Mouse (Mus musculus): ENCODE measurements around the gene Gbe1. TPM values are rescaled to one million over a fixed set of nuclear protein-coding genes. Genes with fewer than 3 reads are reported as not detected.

Gene Gbe1
- polyA plus RNA-seq, 1 experiment from 2014 or later, result 26.0 TPM

GRCm38 (mm10) chr16:70329471-70329870 lies 15.7 kb downstream of the Gbe1 start:
- Histone ChIP-seq H3K27ac (no peak overlapping the region), H3K36me3 (no peaks in the 10 kb centered on the region), H3K4me1 (0 out of 2 replicates have a peak, but pooled peaks cover 4% of the 10 kb centered on the region), H3K4me3 (no peak overlapping the region), H3K9ac (no peak overlapping the region), H3K9me3 (no peaks in the 10 kb centered on the region), H3K4me2 (no peak overlapping the region), H3K27me3 (no peaks in the 10 kb centered on the region)
- ATAC-seq (ENCODE audit: borderline replicate concordance, extremely low read depth, low FRiP score, low TSS enrichment), result no peak
- 50% methylated on average over 6 of the region's 6 CpGs for WGBS

- no peaks in the 10 kb centered on the region for H3K27me3 ChIP-seq
- H3K4me3 ChIP-seq, result no peak overlapping the region
- no peak for ATAC-seq (ENCODE audit: borderline replicate concordance, extremely low read depth, low FRiP score, low TSS enrichment)
- 0 out of 2 replicates have a peak, but pooled peaks cover 4% of the 10 kb centered on the region for H3K4me1 ChIP-seq
- H3K9ac ChIP-seq, result no peak overlapping the region
- H3K27ac ChIP-seq, result no peak overlapping the region
- WGBS, result 66% methylated on average over 2 of the region's 2 CpGs
- H3K9me3 ChIP-seq, result no peaks in the 10 kb centered on the region
- H3K36me3 ChIP-seq, result no peaks in the 10 kb centered on the region
- no peak overlapping the region for H3K4me2 ChIP-seq
These were observed 16.3 kb downstream of the Gbe1 start for GRCm38 (mm10) chr16:70330007-70330406.

- H3K4me3 ChIP-seq, result no peak overlapping the region
- H3K36me3 ChIP-seq, result no peaks in the 10 kb centered on the region
- no peak for ATAC-seq (ENCODE audit: borderline replicate concordance, extremely low read depth, low FRiP score, low TSS enrichment)
- no peak overlapping the region for H3K27ac ChIP-seq
- H3K9me3 ChIP-seq, result no peaks in the 10 kb centered on the region
- 91% methylated on average over 10 of the region's 10 CpGs for WGBS
- no peak overlapping the region for H3K9ac ChIP-seq
- H3K27me3 ChIP-seq, result no peaks in the 10 kb centered on the region
- 0 out of 2 replicates have a peak, but pooled peaks cover 4% of the 10 kb centered on the region for H3K4me1 ChIP-seq
- no peak overlapping the region for H3K4me2 ChIP-seq
These were observed 17.0 kb downstream of the Gbe1 start for GRCm38 (mm10) chr16:70330626-70331275.

GRCm38 (mm10) chr16:70334812-70335211 lies 21.1 kb downstream of the Gbe1 start:
- no peak for ATAC-seq (ENCODE audit: borderline replicate concordance, extremely low read depth, low FRiP score, low TSS enrichment)
- Histone ChIP-seq H3K4me3 (no peak overlapping the region), H3K4me2 (no peak overlapping the region), H3K9ac (no peak overlapping the region), H3K36me3 (no peaks in the 10 kb centered on the region), H3K9me3 (no peaks in the 10 kb centered on the region), H3K27me3 (no peaks in the 10 kb centered on the region), H3K27ac (no peak overlapping the region), H3K4me1 (no peaks in the 10 kb centered on the region)
- 91% methylated on average over 5 of the region's 5 CpGs for WGBS

GRCm38 (mm10) chr16:70335472-70335871 lies 21.7 kb downstream of the Gbe1 start:
- ATAC-seq (ENCODE audit: borderline replicate concordance, extremely low read depth, low FRiP score, low TSS enrichment), result no peak
- no peak overlapping the region for H3K9ac ChIP-seq
- H3K27ac ChIP-seq, result no peak overlapping the region
- H3K4me1 ChIP-seq, result no peaks in the 10 kb centered on the region
- no peak overlapping the region for H3K4me2 ChIP-seq
- H3K4me3 ChIP-seq, result no peak overlapping the region
- H3K9me3 ChIP-seq, result no peaks in the 10 kb centered on the region
- no peaks in the 10 kb centered on the region for H3K27me3 ChIP-seq
- H3K36me3 ChIP-seq, result no peaks in the 10 kb centered on the region

GRCm38 (mm10) chr16:70337661-70338060 lies 23.9 kb downstream of the Gbe1 start:
- H3K9me3 ChIP-seq, result no peaks in the 10 kb centered on the region

GRCm38 (mm10) chr16:70344496-70344895 lies 30.7 kb downstream of the Gbe1 start:
- no peak overlapping the region for H3K27ac ChIP-seq
- ATAC-seq (ENCODE audit: borderline replicate concordance, extremely low read depth, low FRiP score, low TSS enrichment), result peak; percentile 64; the same call in 1 of the 2 replicates
- H3K4me1 ChIP-seq, result no peaks in the 10 kb centered on the region
- H3K27me3 ChIP-seq, result no peaks in the 10 kb centered on the region
- no peak overlapping the region for H3K4me3 ChIP-seq
- 24% methylated on average over 1 of the region's 1 CpGs for WGBS
- no peaks in the 10 kb centered on the region for H3K36me3 ChIP-seq
- no peak overlapping the region for H3K4me2 ChIP-seq
- no peaks in the 10 kb centered on the region for H3K9me3 ChIP-seq
- H3K9ac ChIP-seq, result no peak overlapping the region

More at GRCm38 (mm10) chr16:70337661-70338060, 23.9 kb downstream of the Gbe1 start:
- Histone ChIP-seq H3K4me1 (no peaks in the 10 kb centered on the region), H3K27me3 (no peaks in the 10 kb centered on the region), H3K4me3 (no peak overlapping the region), H3K4me2 (no peak overlapping the region), H3K27ac (no peak overlapping the region), H3K36me3 (no peaks in the 10 kb centered on the region), H3K9ac (no peak overlapping the region)
- no peak for ATAC-seq (ENCODE audit: borderline replicate concordance, extremely low read depth, low FRiP score, low TSS enrichment)
- 77% methylated on average over 3 of the region's 3 CpGs for WGBS

- H3K4me2 ChIP-seq, result no peak overlapping the region
- no peak overlapping the region for H3K4me3 ChIP-seq
- 72% methylated on average over 10 of the region's 10 CpGs for WGBS
- no peaks in the 10 kb centered on the region for H3K36me3 ChIP-seq
- H3K27ac ChIP-seq, result no peak overlapping the region
- no peaks in the 10 kb centered on the region for H3K4me1 ChIP-seq
- no peaks in the 10 kb centered on the region for H3K27me3 ChIP-seq
- ATAC-seq (ENCODE audit: borderline replicate concordance, extremely low read depth, low FRiP score, low TSS enrichment), result no peak
- H3K9ac ChIP-seq, result no peak overlapping the region
- no peaks in the 10 kb centered on the region for H3K9me3 ChIP-seq
These were observed 31.9 kb downstream of the Gbe1 start for GRCm38 (mm10) chr16:70345607-70346006.

GRCm38 (mm10) chr16:70350011-70350410 lies 36.3 kb downstream of the Gbe1 start:
- Histone ChIP-seq H3K4me3 (no peak overlapping the region), H3K36me3 (no peaks in the 10 kb centered on the region), H3K27me3 (no peaks in the 10 kb centered on the region), H3K4me1 (no peaks in the 10 kb centered on the region), H3K4me2 (no peak overlapping the region), H3K27ac (no peak overlapping the region), H3K9me3 (no peaks in the 10 kb centered on the region), H3K9ac (no peak overlapping the region)
- ATAC-seq (ENCODE audit: borderline replicate concordance, extremely low read depth, low FRiP score, low TSS enrichment), result no peak
- 49% methylated on average over 8 of the region's 8 CpGs for WGBS

- Histone ChIP-seq H3K4me1 (no peaks in the 10 kb centered on the region), H3K9ac (no peak overlapping the region), H3K27ac (peak overlapping the region; percentile 45), H3K27me3 (no peaks in the 10 kb centered on the region), H3K4me3 (no peak overlapping the region), H3K4me2 (0 out of 2 replicates have a peak overlapping the region, but pooled peaks have one; percentile 10), H3K36me3 (no peaks in the 10 kb centered on the region), H3K9me3 (no peaks in the 10 kb centered on the region)
- peak; percentile 55; the same call in 1 of the 2 replicates for ATAC-seq (ENCODE audit: borderline replicate concordance, extremely low read depth, low FRiP score, low TSS enrichment)
- 33% methylated on average over 11 of the region's 11 CpGs for WGBS
These were observed 38.0 kb downstream of the Gbe1 start for GRCm38 (mm10) chr16:70351641-70352280.

- H3K4me2 ChIP-seq, result no peak overlapping the region
- H3K9ac ChIP-seq, result no peak overlapping the region
- no peaks in the 10 kb centered on the region for H3K27me3 ChIP-seq
- no peaks in the 10 kb centered on the region for H3K4me1 ChIP-seq
- H3K27ac ChIP-seq, result no peak overlapping the region
- 14% methylated on average over 3 of the region's 3 CpGs for WGBS
- no peak overlapping the region for H3K4me3 ChIP-seq
- ATAC-seq (ENCODE audit: borderline replicate concordance, extremely low read depth, low FRiP score, low TSS enrichment), result 0 out of 2 replicates have a peak, but pooled peaks have one; percentile 55
- no peaks in the 10 kb centered on the region for H3K9me3 ChIP-seq
- H3K36me3 ChIP-seq, result no peaks in the 10 kb centered on the region
These were observed 38.8 kb downstream of the Gbe1 start for GRCm38 (mm10) chr16:70352571-70352970.

GRCm38 (mm10) chr16:70353058-70353457 lies 39.3 kb downstream of the Gbe1 start:
- ATAC-seq (ENCODE audit: borderline replicate concordance, extremely low read depth, low FRiP score, low TSS enrichment), result peak; percentile 83
- 27% methylated on average over 2 of the region's 2 CpGs for WGBS
- H3K9me3 ChIP-seq, result no peaks in the 10 kb centered on the region

More at GRCm38 (mm10) chr16:70353058-70353457, 39.3 kb downstream of the Gbe1 start:
- Histone ChIP-seq H3K27me3 (no peaks in the 10 kb centered on the region), H3K36me3 (no peaks in the 10 kb centered on the region), H3K27ac (no peak overlapping the region), H3K9ac (no peak overlapping the region), H3K4me3 (no peak overlapping the region), H3K4me1 (no peaks in the 10 kb centered on the region), H3K4me2 (no peak overlapping the region)

Data from lung, embryonic 15.5 days (tissue).